Mouse (Mus musculus) right cerebral cortex, postnatal 36 days (tissue): ENCODE results near the gene Tmtc2.

ENCODE experiments used
- DNase-seq, 2 experiments: peaks; one replicate each; pipeline ENCODE4 v3.0.0; 2022; ENCODE audit warnings: low spot score in 2 of 2, mixed read lengths in 1 of 2

The Tmtc2 gene

GRCm38 (mm10) chr10:105548040-105548439 lies 26.2 kb downstream of the Tmtc2 start:
- DNase-seq = no peak

- DNase-seq = no peak
These were observed 29.9 kb downstream of the Tmtc2 start for GRCm38 (mm10) chr10:105544004-105545003.

GRCm38 (mm10) chr10:105542081-105542480 lies 32.2 kb downstream of the Tmtc2 start:
- DNase-seq = no peak

GRCm38 (mm10) chr10:105539697-105540096 lies 34.6 kb downstream of the Tmtc2 start:
- DNase-seq = no peak

GRCm38 (mm10) chr10:105536910-105537309 lies 37.3 kb downstream of the Tmtc2 start:
- DNase-seq = no peak

GRCm38 (mm10) chr10:105535848-105536247 lies 38.4 kb downstream of the Tmtc2 start:
- no peak for DNase-seq

GRCm38 (mm10) chr10:105532747-105533146 lies 41.5 kb downstream of the Tmtc2 start:
- DNase-seq = no peak

GRCm38 (mm10) chr10:105532019-105532525 lies 42.2 kb downstream of the Tmtc2 start:
- DNase-seq = no peak

- DNase-seq = no peak
These were observed 43.0 kb downstream of the Tmtc2 start for GRCm38 (mm10) chr10:105531080-105531894.

GRCm38 (mm10) chr10:105523405-105524088 lies 50.7 kb downstream of the Tmtc2 start:
- DNase-seq = no peak

GRCm38 (mm10) chr10:105522431-105522830 lies 51.8 kb downstream of the Tmtc2 start:
- no peak for DNase-seq

- DNase-seq = no peak
These were observed 55.0 kb downstream of the Tmtc2 start for GRCm38 (mm10) chr10:105519154-105519806.

- no peak for DNase-seq
These were observed 56.1 kb downstream of the Tmtc2 start for GRCm38 (mm10) chr10:105518144-105518543.

- DNase-seq = no peak
These were observed 60.4 kb downstream of the Tmtc2 start for GRCm38 (mm10) chr10:105513777-105514322.

GRCm38 (mm10) chr10:105509896-105510272 lies 64.4 kb downstream of the Tmtc2 start:
- DNase-seq = no peak

GRCm38 (mm10) chr10:105509146-105509895 lies 64.9 kb downstream of the Tmtc2 start:
- DNase-seq = no peak

GRCm38 (mm10) chr10:105507982-105508786 lies 66.1 kb downstream of the Tmtc2 start:
- DNase-seq = no peak

GRCm38 (mm10) chr10:105506046-105506445 lies 68.2 kb downstream of the Tmtc2 start:
- DNase-seq = no peak

GRCm38 (mm10) chr10:105504472-105504871 lies 69.8 kb downstream of the Tmtc2 start:
- DNase-seq = no peak
